Mouse (Mus musculus) midbrain, postnatal 0 days (tissue): ENCODE data around the gene Srcin1. TPM values are rescaled to one million over a fixed set of nuclear protein-coding genes. Genes with fewer than 3 reads are reported as not detected.

Experiments
- ATAC-seq: fragments of 200-750 bp; cut with Nextera tagmentation; 2 replicates; pipeline ENCODE4 v1.8.0; 2017; ENCODE audit warnings: moderate number of reproducible peaks, mild to moderate bottlenecking, moderate TSS enrichment, moderate library complexity; ENCODE audit not compliant: low FRiP score
- DNase-seq: peaks from one replicate; pipeline ENCODE4 v3.0.0-alpha.2; 2015; ENCODE audit warnings: low spot score
- H3K27ac ChIP-seq: fragments of 300-500 bp; sonication (generic); 2 replicates; pipeline ENCODE4 v1.5.1; 2014; ENCODE audit warnings: low read depth, mild to moderate bottlenecking, low read length, mixed read lengths
- H3K27me3 ChIP-seq: fragments of 300-500 bp; sonication (generic); 2 replicates; pipeline ENCODE4 v1.6.1; 2014; ENCODE audit warnings: low read length, control low read depth, mixed read lengths; ENCODE audit not compliant: insufficient read depth
- H3K36me3 ChIP-seq: fragments of 300-500 bp; sonication (generic); 2 replicates; pipeline ENCODE4 v1.6.1; 2014; ENCODE audit warnings: low read length, control low read depth, mixed read lengths; ENCODE audit not compliant: insufficient read depth
- H3K4me1 ChIP-seq: fragments of 300-500 bp; sonication (generic); 2 replicates; pipeline ENCODE4 v1.6.1; 2014; ENCODE audit warnings: mild to moderate bottlenecking, control low read depth, antibody characterized with exemption, low read length, mixed read lengths; ENCODE audit not compliant: insufficient read depth
- H3K4me2 ChIP-seq: fragments of 300-500 bp; sonication (generic); 2 replicates; pipeline ENCODE4 v1.6.1; 2014; ENCODE audit warnings: low read depth, mild to moderate bottlenecking, low read length, mixed read lengths; ENCODE audit not compliant: poor library complexity, severe bottlenecking
- H3K4me3 ChIP-seq: fragments of 300-500 bp; sonication (generic); 2 replicates; pipeline ENCODE4 v1.5.1; 2014; ENCODE audit warnings: low read depth, mild to moderate bottlenecking, low read length, moderate library complexity
- H3K9ac ChIP-seq: fragments of 300-500 bp; sonication (generic); replicated peaks from 2 replicates; pipeline ENCODE4 v1.6.1; 2014; ENCODE audit warnings: mild to moderate bottlenecking, low read length, moderate library complexity, mixed read lengths; ENCODE audit not compliant: poor library complexity, severe bottlenecking
- H3K9me3 ChIP-seq: fragments of 300-500 bp; sonication (generic); 2 replicates; pipeline ENCODE4 v1.6.1; 2016; ENCODE audit warnings: low read length, control low read depth
- CTCF ChIP-seq: IDR thresholded peaks from 2 replicates; pipeline ENCODE4 v1.5.1; 2016; ENCODE audit warnings: antibody characterized with exemption, mild to moderate bottlenecking
- WGBS: fragments of 180-500 bp; shearing (Covaris S2); extraction: QIAGEN DNeasy Blood & Tissue Kit; methylation state at CpG from one replicate; pipeline ENCODE4 v1.1.7; 2014; 5-methylcytosine and 5-hydroxymethylcytosine counted together
- polyA plus RNA-seq: library from polyadenylated mRNA; unstranded; fragments of >200 nt; fragmentation: Nextera tagmentation; extraction: Ambion mirVana; gene quantifications from 2 replicates; pipeline ENCODE4 v1.2.1, GENCODE M21; 2015
- total RNA-seq: library from RNA; depleted of rRNA; stranded (reverse); fragments of >200 nt; gene quantifications from 2 replicates; pipeline ENCODE4 v1.2.3, GENCODE M21; 2014

Gene Srcin1
- total and polyA plus RNA-seq, 2 experiments from 2014 or later: 14.0 to 95.0 TPM

GRCm38 (mm10) chr11:97533653-97534052 is 42.3 kb downstream of the Srcin1 start:
- WGBS: 57% methylated on average over 7 of the region's 7 CpGs
- Histone ChIP-seq H3K4me2 (no peak overlapping the region), H3K36me3 (peaks cover 42% of the 10 kb centered on the region), H3K27me3 (peaks cover 16% of the 10 kb centered on the region; the same call in 1 of the 2 replicates), H3K9me3 (no peaks in the 10 kb centered on the region), H3K9ac (no peak overlapping the region), H3K4me3 (no peak overlapping the region), H3K4me1 (peaks cover 6% of the 10 kb centered on the region; the same call in 1 of the 2 replicates), H3K27ac (no peak overlapping the region)
- TF ChIP-seq CTCF: no peak
- DNase-seq: no peak
- ATAC-seq: no peak

DNA sequence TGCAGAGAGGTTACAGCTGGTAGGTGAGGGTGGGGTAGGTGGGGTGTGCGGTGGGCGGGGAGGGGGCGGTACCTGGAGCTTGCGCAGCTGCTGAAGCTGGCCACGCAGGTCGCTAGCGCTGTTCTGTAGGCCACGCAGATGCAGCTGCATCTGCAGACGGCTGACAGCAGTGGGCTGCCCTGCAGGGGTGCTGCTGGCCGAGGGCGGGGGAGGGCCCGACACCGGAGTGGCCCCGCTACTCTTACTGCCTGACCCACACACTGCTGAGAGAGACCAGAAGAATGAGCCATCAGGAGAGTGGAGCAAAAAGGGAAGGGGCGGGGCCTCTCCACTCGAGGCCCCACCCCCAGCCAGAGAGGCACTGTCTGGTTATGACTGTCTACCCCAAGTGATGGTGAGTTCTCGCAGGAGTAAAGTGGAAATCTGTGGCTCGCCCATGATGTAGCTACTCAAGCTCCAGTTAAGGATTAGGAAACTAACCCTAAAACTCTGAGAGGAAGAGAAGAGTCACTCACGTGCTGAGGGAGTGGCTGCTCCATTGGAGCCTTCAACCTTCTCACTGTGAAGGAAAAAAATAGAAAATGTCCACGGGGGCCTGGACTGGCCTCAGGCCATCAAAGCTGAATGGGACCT is 42.9 kb downstream of the Srcin1 start:
- ATAC-seq (peak; percentile 35), DNase-seq (peak; percentile 60)
- Histone ChIP-seq H3K27ac (no peak overlapping the region), H3K4me2 (no peak overlapping the region), H3K27me3 (peaks cover 16% of the 10 kb centered on the region; the same call in 1 of the 2 replicates), H3K4me3 (no peak overlapping the region), H3K36me3 (peaks cover 42% of the 10 kb centered on the region), H3K9me3 (no peaks in the 10 kb centered on the region), H3K4me1 (peaks cover 6% of the 10 kb centered on the region; the same call in 1 of the 2 replicates), H3K9ac (no peak overlapping the region)
- TF ChIP-seq CTCF: 0 out of 2 replicates have a peak, but pooled peaks have one; percentile 3
- WGBS: 20% methylated on average over 18 of the region's 20 CpGs

GRCm38 (mm10) chr11:97532354-97532753 is 43.6 kb downstream of the Srcin1 start:
- WGBS: 38% methylated on average over 8 of the region's 8 CpGs
- DNase-seq: peak; percentile 76
- peak; percentile 9; the same call in 1 of the 2 replicates for ATAC-seq
- no peak overlapping the region for H3K4me3 ChIP-seq
- peaks cover 6% of the 10 kb centered on the region; the same call in 1 of the 2 replicates for H3K4me1 ChIP-seq
- TF ChIP-seq CTCF: no peak
- H3K36me3 ChIP-seq: peaks cover 42% of the 10 kb centered on the region
- peak overlapping the region; percentile 47; the same call in 1 of the 2 replicates for H3K27ac ChIP-seq
- peak overlapping the region; percentile 53; the same call in 1 of the 2 replicates for H3K4me2 ChIP-seq
- H3K27me3 ChIP-seq: 0 out of 2 replicates have a peak, but pooled peaks cover 16% of the 10 kb centered on the region
- H3K9me3 ChIP-seq: no peaks in the 10 kb centered on the region
- no peak overlapping the region for H3K9ac ChIP-seq

GRCm38 (mm10) chr11:97531381-97532260 is 44.4 kb downstream of the Srcin1 start:
- H3K36me3 ChIP-seq: peaks cover 42% of the 10 kb centered on the region
- peaks cover 4% of the 10 kb centered on the region; the same call in 1 of the 2 replicates for H3K4me1 ChIP-seq
- ATAC-seq: peak; percentile 66
- peak overlapping the region; percentile 47 for H3K27ac ChIP-seq
- peak overlapping the region; percentile 53 for H3K4me2 ChIP-seq
- no peaks in the 10 kb centered on the region for H3K9me3 ChIP-seq
- H3K4me3 ChIP-seq: peak overlapping the region; percentile 10; the same call in 1 of the 2 replicates
- 7% methylated on average over 46 of the region's 46 CpGs for WGBS
- peak; percentile 92 for DNase-seq
- H3K9ac ChIP-seq: 0 out of 2 replicates have a peak overlapping the region, but pooled peaks have one; percentile 29
- peak; percentile 99 for TF ChIP-seq CTCF
- H3K27me3 ChIP-seq: 0 out of 2 replicates have a peak, but pooled peaks cover 12% of the 10 kb centered on the region

DNA sequence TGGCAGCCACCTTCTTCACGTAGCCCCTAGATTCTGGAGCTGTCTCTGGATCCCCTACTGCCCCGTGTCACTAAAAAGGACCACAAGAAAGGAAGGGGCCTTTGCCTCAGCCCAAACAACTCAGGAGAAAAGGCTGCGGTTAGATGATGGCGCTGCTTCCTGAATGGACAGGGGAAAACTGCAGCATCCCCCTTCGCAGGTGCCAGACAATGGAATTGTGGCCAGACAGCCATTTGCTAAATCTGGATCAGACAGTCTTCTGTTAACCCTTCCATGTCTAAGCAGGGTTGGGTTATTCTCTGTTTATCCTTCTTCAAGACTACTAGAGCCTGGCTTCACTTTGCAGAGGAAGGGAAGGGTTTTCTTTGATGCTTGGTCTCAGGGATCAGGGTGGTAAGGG is 45.0 kb downstream of the Srcin1 start:
- DNase-seq: no peak

More for the DNA sequence above, 45.0 kb downstream of the Srcin1 start:
- Histone ChIP-seq H3K4me1 (peaks cover 4% of the 10 kb centered on the region; the same call in 1 of the 2 replicates), H3K27me3 (0 out of 2 replicates have a peak, but pooled peaks cover 7% of the 10 kb centered on the region), H3K9me3 (no peaks in the 10 kb centered on the region), H3K27ac (no peak overlapping the region), H3K4me3 (no peak overlapping the region), H3K4me2 (no peak overlapping the region), H3K9ac (no peak overlapping the region), H3K36me3 (peaks cover 44% of the 10 kb centered on the region)
- ATAC-seq: no peak
- TF ChIP-seq CTCF: no peak
- WGBS: 65% methylated on average over 5 of the region's 5 CpGs
